Mouse (Mus musculus) frontal cortex, postnatal 25 days (tissue): ENCODE data around the gene Cd2.

ENCODE experiments used
- DNase-seq, 2 experiments: peaks; one replicate each; pipeline ENCODE4 v3.0.0; 2022; ENCODE audit warnings: low spot score in 2 of 2

Gene Cd2

DNA sequence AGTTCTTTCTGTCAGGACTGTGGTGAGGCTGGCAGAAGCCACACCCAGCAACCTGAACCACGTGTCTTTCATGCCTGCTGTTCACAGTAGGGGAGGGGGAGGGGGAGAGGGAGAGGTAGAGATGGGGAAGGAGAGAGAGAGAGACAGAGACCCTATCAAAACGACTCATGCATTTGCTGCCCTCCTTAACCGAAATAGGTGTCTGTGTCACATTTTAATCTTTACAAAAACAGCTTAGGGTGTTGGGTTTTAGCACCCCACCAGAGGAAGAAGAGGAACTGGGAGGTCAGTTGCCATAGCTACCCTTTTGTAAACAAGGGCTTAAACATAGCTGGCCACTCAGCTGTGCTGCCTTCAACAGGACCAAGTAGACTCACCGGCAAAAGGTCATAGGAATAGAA lies at the start of gene Cd2:
Gene Cd2 (minus strand): TSS at position 29 of the 401 bp plus-strand sequence.
- no peak for DNase-seq

DNA sequence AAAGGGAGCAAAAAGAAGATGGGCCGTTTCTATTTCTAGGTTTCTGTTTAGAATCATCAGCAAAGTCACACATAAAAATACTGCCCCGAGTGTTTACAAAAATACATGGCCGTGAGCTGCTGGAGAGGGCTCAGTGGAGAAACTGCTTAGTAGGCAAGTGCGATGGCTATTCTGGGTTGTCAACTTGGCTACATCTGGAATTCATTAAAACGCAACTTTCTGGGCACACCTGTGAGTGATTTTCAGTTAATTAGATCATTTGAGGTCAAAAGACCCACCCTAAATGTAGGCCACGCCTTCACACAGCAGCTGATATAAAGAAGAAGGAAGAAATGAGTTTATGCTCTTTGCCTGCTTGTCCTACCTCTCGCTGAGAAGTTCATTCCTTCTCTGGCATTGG lies 40.9 kb upstream of the Cd2 start:
- no peak for DNase-seq

DNA sequence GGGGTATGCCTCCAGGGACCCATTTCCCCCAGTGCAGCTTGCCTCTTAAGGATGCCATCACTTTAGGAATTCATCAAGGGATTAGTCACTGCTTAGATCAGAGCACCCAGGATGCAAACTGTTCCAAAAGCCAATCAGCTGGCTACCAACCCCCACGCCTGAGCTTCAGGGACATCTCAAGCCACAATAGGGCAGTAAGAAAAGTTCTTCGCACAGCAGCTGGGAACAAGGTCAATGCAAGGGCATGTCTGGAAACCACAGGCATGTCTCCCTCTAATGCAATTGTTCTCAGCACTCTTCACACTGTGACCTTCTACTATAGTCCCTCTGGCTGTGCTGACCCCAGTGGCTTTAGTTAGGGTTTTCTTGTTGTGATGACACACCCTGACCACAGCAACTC lies 39.5 kb upstream of the Cd2 start:
- no peak for DNase-seq

DNA sequence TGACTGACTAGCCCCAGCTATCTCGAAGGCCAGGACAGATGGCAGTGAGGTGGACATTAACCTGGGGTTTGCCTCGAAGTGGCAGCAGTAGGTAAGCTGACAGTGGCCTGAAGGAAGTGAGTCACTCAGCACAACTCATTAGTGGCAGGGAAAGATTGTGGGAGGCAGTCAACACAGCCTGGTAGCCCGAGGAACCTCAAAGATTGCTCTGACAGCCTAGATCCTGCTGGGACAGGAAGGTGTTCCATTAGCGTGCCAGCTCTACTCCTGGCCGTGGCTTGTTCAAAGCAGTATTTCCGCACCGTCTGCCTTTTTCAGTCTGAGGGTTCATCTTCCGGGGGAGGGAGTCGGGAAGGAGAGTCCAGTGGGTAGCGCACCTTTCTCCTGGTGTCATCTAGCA lies 34.7 kb upstream of the Cd2 start:
- DNase-seq: no peak

DNA sequence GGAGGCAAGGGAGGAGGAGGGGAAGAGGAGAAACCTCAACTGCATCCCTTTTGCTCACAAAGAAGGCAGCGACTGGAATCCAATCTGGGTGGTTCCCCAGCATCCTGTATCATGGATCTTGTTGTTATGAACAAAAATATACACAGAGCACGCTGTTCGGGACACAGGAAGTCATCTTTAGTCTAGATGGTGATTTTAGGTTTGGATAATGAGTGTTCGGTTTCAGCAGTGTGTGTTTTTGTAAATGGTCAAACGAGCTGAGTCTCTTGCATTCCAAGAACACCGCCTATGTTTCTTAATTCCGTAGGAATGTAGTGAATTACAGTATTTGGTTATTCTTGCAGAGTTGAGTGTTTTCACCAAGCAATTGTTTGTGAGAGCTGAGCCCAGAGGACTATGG lies 33.1 kb upstream of the Cd2 start:
- no peak for DNase-seq

DNA sequence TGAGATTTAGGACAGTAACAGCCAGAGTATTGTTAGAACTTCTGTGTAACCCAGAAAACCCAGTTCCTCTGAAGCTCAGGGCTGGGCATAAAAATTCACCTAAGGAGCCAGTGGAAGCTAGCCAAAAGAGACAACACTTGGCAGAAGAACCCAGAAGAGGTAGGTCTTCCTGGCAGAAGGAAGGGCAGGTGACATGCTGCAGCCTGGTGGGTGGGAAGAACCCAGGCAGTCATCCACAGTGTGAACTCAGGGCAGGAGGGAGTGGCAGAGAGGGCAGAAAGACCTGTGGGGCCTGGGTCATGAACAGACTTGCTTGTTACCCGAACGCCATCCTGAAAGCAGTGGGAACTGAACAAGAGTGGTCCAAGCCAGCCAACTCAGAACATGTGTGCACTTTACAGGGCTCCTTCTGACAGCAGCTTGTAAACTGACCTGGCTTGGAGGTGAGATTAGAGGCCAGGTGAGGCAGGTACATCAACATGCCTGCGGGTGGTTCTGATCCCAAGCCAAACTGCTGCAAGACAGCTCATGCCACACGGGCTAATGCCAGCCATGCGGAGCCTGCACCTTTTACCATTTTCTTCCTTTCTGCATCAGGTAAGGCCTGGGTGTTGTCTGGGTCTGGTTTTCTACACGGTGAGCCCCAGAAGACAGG lies 30.9 kb upstream of the Cd2 start:
- no peak for DNase-seq

DNA sequence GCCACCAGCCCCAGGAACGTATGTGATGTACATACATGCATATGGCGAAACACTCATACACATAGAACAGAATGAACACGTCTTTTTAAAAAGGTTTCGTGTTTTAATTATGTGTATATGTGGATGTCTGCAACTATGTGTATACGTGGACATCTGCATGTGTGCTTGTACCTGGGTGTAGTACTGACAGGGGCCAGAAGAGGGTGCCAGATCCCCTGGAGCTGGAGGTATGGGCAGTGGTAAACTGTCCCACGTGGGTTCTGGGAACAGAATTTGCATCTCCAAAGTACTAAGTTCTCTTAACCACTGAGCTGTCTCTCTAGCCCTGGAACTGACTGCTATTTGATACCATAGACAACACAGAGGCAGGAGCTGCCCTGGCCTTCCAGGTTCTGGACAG lies 30.4 kb upstream of the Cd2 start:
- DNase-seq: no peak

DNA sequence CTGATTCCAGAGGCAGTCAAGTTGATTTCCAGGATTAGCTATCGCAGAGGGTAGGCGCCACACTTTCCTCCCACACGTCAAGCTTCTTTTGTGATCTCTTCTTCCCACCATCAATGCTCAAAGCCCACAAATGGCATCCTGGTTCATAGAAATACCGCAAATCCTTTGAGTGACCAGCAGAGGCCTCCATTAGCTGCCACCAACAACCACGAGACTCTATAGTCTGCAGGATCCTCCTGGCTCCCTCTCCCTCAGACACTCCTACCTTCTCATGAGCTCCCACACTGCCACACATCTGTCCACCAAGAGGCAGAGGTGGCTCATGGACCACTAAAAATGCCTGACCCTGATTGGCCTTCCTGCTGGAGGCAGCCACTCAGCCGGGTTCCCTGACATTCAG lies 27.2 kb upstream of the Cd2 start:
- DNase-seq: no peak

DNA sequence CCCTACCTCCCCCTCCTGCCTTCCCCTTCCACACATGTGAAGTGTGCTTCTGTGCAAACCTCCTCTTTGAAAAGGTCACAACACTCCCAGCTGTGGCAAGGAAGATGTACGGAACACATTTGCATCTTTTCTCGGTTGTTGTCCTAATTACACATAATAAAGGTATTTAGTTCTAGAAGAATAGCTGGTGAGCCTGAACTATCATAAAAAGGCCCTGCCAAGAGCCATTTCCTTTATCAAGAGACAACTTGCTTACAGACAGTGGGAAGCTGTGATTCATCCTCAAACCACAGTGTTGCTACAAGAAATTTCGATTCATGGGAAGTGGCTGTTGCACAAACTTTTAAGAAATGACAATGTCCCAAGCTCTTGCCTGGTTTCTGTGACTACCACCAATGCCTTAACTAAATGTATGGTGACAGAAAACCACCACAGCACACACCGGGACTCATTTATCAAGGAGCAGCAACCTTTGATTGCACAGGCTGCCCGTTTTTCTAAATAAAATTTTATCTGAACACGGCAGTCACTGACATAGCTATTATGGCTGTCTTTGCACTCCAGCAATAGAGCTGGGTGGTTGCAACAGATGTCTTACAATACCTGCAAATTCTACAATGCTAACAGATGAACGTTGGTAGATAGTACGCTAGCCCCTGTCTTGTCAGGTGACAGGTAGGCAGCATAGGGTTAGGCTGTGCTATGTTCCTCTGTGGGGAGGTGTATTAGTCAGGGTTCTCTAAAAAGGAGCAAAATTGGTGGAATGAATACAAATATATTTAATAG lies 25.7 kb upstream of the Cd2 start:
- no peak for DNase-seq

DNA sequence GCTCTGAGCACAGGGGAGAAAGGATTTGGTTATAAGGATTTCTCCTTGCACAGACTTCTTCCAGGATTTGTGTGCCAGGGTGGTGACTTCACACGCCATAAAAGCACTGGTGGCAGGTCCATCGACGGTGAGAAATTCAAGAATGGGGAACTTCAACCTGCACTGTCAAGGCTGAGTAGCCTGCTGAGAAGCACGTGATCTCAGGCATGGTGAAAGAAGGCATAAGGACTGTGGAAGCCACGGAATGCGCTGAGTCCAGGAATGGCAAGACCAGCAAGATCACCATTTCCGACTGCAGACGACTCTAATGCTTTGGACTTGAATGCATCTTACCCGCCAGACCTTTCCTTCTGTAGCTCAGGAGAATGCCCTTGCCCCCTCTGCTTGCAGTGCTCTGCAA lies 23.2 kb upstream of the Cd2 start:
- no peak for DNase-seq

DNA sequence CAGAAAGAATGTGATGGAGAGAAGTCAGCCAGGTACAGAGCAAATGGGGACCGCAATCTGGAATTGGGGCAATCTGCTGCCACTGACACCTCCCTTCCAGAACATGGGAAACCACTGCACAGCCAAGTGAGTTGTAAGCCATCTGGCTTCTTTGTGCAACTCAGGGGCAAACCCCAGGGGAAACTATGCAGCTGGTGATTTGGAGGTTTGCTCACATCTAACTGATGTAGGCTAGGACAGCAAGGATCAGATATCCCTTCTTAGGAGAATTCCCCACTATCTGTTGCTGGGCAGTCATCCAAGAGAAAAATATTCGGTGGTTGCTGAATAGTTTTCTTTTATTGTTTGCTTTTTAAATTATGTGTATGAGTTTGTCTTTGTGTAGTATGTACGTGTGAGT lies 21.9 kb upstream of the Cd2 start:
- DNase-seq: no peak

DNA sequence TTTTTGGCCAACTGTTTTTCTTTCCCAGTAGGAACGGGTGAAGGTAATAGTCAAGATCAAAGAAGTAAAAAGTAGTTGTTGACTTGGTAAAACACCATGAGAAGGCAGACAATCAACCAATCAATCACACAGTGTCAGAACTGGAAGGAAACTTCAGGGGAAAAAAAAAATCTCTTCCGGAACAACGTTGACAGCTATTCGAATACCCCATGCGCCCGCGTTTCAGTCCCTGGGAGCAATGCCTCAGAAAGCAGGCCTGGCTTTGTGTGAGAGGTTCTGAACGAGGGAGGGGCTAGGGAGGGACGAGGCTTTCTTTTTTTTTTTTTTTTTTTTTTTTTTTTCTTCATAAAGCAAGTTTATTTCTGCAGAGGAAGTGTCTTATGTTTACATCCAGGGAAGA lies 18.4 kb upstream of the Cd2 start:
- DNase-seq: no peak

DNA sequence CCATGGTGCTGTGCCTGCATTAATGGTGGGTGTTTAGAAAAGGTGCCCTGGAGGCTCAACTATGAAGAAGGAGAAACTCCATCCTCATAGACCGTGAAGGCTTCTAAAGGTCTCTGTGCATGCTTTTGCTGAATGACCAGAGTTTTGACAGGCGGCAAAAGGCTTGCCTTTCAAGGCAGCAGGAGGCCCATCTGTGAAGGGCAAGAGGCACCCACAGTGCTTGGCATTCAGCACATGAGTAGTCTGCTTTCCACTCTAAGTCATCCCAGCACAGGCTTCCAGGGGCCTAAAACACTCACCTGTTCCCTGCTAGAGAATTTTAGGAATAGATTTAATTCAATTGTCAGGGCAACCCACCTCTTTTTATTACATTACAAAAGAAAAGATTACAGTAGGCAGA lies 17.3 kb upstream of the Cd2 start:
- no peak for DNase-seq

DNA sequence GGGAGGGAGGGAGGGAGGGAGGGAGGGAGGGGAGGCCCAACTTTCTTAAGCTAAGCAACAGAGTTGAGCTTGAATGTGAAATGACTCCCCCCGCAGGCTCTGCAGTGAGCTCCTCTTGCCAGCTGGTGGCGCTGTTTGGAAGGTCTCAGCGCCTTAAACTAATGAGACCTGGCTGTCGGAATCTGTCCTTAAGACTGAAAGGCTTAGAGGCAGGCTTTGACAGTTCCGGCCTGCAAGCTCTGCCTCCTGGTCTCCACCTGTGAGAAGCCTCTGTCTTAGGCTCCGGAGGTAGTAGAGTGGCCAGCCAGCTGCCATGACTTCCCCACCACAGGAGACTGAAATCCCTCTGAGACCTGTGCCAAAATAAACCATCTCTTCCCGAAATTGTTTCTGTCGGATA lies 16.4 kb upstream of the Cd2 start:
- peak; percentile 64 to 65 for DNase-seq

DNA sequence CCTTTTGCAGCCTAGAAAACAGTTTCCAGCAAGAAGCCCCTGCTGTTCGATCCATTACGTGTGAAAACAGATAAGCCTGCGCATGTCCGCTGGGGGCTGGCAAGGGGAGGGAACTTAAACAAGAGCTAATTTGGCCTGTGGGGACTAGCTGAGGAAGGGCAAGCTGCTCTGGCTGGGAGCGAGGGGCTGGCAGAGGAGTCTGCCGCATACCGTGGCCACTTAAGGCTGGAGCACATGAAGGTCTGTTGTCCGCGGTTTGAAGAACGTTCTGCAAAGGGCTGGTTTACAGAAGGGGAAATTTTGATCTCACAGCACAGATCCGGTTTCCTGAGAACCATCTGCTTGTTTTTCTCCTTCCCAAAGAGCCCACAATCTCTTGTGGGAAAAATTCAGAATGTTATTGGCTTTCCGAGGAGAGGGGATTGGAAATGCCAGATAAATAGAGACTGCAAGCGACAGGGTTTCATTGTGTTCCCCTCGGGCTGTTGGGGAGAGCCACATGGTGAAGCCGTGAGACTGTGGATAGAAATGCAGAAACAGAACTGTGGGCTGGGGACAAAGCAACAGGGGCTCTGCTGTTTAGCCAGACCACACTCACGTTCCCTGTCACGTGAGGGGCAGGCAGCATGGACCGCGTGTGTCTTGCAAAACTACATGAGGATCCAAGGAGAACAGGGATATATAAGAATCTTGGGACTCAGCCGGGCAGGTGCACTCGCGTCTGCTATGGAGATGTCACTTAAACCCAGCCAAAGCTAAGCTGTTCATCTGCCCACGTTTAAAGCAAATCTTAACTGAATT lies 12.7 kb upstream of the Cd2 start:
- DNase-seq: peak in 1 of 2 experiments; percentile 17

DNA sequence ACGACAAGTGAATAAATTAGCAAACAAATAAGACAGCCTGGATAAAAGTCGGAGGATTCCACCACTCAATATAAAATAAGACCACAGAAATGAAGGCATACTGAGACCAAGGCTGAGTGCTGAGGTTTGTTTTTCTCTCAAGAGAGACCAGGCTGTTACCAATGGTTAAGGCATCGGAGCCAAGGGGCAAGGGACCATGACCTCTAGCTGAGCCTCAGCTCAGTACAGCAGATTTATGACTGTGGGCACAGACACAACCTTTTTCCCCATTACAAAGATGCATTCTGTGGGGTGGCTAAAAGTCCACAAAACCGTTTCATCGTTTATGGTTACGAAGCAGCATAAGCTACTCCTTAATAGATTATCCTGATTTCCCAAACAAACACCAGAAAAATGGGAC lies 11.9 kb upstream of the Cd2 start:
- DNase-seq: no peak

DNA sequence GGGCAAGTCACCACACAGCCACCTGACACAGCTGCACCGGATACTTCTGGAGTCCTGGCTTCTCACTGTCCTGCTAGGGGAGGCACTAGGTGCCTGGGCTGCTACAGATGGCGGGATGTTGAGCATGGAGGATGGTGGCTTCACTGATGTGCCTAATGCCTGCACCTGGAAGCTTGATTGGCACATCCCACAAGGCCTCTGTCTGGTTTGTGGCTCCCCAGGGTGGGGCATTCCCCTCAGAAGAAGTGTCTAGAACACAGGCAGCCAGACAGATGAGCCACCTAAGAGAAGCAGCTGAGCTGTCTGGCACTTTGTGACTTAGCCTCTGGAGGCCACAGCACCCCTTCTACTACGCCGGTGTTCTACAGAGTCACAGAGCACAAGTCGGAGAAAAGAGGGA lies 9.5 kb upstream of the Cd2 start:
- no peak for DNase-seq

DNA sequence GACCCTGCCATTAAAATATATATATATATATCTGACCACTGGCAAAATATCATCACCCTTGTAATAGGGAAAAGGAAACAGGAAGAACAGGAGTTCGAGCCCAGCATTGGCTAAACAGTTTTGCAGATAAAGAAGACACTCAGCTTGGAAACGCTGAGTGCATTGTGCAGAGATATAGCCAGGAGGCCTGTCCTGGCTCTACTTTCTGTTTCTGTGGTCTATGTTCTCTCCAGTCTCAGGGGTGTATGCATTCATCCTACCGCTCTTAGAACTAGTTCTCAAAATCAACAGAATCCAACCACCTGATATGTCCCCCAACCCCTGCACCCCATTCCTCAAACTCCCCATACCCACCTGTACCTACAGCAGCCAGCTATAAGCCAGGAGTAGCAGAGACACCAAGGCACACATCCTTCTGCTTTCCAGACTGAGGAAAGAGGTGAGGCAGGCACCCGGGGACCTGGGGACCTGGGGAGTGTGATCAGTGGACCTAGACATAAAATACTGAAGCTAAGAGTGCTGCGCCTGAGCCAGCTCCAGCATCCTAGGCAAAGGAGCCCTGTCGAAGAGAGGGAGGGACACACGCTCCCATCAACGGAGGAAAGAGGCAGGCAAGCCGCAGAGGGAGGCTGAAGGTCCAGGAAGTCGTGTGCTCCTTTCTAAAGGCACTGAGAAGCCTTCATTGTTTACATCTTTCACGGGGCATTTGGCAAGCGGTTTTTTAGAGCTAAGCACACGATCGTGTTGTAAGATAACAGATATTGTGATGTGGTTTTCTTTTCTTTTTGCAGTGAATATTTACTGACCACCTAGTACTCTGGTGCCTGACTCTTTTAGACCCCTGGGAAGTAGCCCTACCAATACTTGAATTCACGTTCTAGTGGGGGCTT lies 8.4 kb upstream of the Cd2 start:
- no peak for DNase-seq

DNA sequence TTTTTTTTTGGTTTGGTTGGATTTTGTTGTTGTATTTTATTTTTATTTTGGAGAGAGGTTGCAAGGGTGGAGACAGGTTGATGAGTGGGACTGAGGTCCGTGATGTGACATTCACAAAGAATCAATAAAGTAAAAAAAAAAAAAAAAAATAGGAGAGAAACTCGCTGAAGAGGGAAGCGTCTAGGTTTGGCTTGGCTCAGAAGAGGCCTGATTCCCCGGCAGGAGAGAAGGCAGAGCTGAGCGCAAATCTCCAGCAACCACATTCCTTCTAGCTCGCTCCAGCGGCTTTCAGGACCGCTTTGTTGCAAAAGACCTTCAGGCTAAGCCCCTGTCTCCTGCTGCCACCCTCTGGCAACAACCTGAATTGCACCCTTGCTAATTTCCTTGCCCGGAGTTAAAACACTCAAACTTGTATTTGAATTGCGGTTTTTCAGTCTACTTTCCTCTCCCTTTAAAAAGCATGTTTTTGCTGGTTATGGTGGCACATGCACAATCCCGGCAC lies 7.7 kb upstream of the Cd2 start:
- peak; percentile 96 for DNase-seq

DNA sequence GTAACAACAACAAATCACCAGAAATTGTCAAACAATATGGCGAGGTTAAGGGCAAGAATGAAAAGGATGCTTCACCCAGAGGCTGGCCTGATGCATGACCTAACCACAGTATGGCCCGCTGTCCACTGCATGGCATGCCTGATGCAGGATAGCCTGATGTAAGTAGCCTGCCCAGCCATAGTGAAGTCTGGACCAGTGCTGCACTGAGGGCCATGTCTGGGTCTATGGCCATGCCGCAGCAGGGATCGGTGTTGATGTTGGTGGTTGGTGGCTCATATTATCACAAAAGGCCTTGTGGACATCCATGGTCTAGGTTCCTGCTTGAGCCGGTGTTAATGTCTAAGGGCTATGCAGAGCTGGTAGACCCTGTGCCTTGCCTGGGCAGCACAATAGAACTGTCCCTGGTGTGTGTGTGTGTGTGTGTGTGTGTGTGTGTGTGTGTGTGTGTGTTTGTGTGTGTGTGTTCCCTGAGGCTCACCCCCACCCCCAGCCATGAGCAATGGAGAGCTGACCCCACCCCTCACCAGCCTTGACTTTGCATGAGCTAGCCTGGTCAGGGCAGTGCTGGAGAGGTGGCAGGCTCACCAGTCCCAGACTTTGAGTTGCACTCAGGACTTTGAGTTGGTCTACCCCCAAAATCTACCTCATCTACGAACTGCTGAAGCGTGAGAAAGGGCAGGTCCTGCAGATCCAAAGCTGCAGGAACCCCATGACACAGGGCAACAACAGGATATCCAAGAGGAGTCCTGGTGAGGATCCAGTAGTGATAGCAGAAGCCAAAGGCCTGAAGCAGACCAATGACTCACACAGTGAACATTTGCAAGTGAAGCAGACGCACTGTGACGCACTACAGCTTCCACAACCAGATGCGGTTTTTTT lies 7.0 kb upstream of the Cd2 start:
- no peak for DNase-seq
